ENCODE assay signal across 9 mouse cellular contexts in the genomic region with DNA sequence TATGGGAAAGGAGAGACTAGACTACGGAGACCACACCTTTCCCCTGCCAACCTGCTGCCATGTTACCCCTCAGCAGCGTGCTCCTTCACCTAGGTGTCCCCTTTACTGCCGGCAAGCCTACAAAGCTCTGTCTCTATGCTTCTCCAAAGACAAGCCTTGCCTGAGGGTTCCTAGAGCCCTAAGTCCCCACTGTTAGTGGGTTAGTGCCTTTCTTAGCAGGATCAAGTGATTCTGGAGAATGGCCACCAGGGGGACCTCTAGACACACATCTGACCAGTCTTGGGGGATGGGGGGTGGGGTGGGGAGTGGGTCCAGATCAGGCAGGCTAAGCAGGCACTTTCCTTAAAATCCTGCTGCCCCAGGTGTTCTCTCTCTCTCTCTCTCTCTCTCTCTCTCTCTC. TPM values are rescaled to one million over a fixed set of nuclear protein-coding genes. Genes with fewer than 3 reads are reported as not detected.
DNase-seq lines count a peak whose midpoint lies in the region; ATAC-seq and TF ChIP-seq lines count a peak whose summit lies in the region.
"Had no signal": no experiment of that assay in that cellular context is flagged by ENCODE, and none has a peak within 500 bp of the region (broad histone marks: within the 10 kb centered on the region; RNA-seq: fewer than 3 reads in every experiment).

No protein-coding gene starts in this region.

- H3K36me3 ChIP-seq in forebrain, embryonic 10.5 days (replicated peaks): no peaks in the 10 kb centered on the region
- no peaks in the 10 kb centered on the region for H3K36me3 ChIP-seq in midbrain, postnatal 0 days (ENCODE audit: insufficient read depth, low read length)
- H3K36me3 ChIP-seq: limb, embryonic 13.5 days had no signal

- ATAC-seq in midbrain, postnatal 0 days (ENCODE audit: low FRiP score): peak; percentile 57; the same call in 1 of the 2 replicates

- no peaks in the 10 kb centered on the region for H3K9me3 ChIP-seq in forebrain, embryonic 10.5 days
- H3K9me3 ChIP-seq in midbrain, postnatal 0 days (ENCODE audit: low read length): no peaks in the 10 kb centered on the region
- H3K9me3 ChIP-seq: limb, embryonic 13.5 days had no signal

- H3K9ac ChIP-seq in midbrain, postnatal 0 days (replicated peaks; ENCODE audit: low read length, poor library complexity, severe bottlenecking): no peak overlapping the region
- H3K9ac ChIP-seq: limb, embryonic 13.5 days had no signal

- H3K4me1 ChIP-seq in forebrain, embryonic 10.5 days: peaks cover 21% of the 10 kb centered on the region
- no peaks in the 10 kb centered on the region for H3K4me1 ChIP-seq in midbrain, postnatal 0 days (ENCODE audit: insufficient read depth, low read length)
- H3K4me1 ChIP-seq: limb, embryonic 13.5 days had no signal

- H3K4me3 ChIP-seq in gastrocnemius, adult 2 months: no peak overlapping the region
- no peak overlapping the region for H3K4me3 ChIP-seq in forebrain, embryonic 10.5 days
- no peak overlapping the region for H3K4me3 ChIP-seq in midbrain, postnatal 0 days (ENCODE audit: low read depth, low read length)
- H3K4me3 ChIP-seq: limb, embryonic 13.5 days had no signal

- WGBS in forebrain, embryonic 10.5 days: 20% methylated on average over 3 of the region's 3 CpGs
- 14% methylated on average over 3 of the region's 3 CpGs for WGBS in midbrain, postnatal 0 days

- intact Hi-C loops in gastrocnemius, adult 2 months (cut with DNase I): loop anchor here (1.0 to 5.0 kb wide), 2 partner anchors 61 to 130 kb away; no protein-coding TSS in a partner anchor
- intact Hi-C loops in gastrocnemius, postnatal 14 days (cut with DNase I; ENCODE audit: low total_unique reads): loop anchor here (5.0 kb wide), 1 partner anchor 60 kb away; no protein-coding TSS in a partner anchor

- H3K27ac ChIP-seq in gastrocnemius, adult 2 months: no peak overlapping the region
- no peak overlapping the region for H3K27ac ChIP-seq in forebrain, embryonic 10.5 days
- H3K27ac ChIP-seq in midbrain, postnatal 0 days (ENCODE audit: low read depth, low read length): no peak overlapping the region
- H3K27ac ChIP-seq: limb, embryonic 13.5 days had no signal

- DNase-seq in gastrocnemius, adult 2 months: no peak
- DNase-seq in gastrocnemius, postnatal 14 days: no peak
- DNase-seq in 3T3-L1 (ENCODE audit: low read depth, low spot score): peak; percentile 72
- peak; percentile 49 for DNase-seq in adrenal gland, adult 2 months
- peak; percentile 64 for DNase-seq in forebrain, embryonic 10.5 days (ENCODE audit: extremely low spot score, low spot score)
- DNase-seq in kidney, postnatal 25 days: peak; percentile 50 to 57
- peak; percentile 86 for DNase-seq in midbrain, postnatal 0 days (ENCODE audit: low spot score)
- DNase-seq in gastrocnemius, postnatal 25 days: no peak

- H3K27me3 ChIP-seq in forebrain, embryonic 10.5 days (ENCODE audit: poor library complexity, severe bottlenecking): peaks cover 46% of the 10 kb centered on the region
- H3K27me3 ChIP-seq in midbrain, postnatal 0 days (ENCODE audit: insufficient read depth, low read length): no peaks in the 10 kb centered on the region

- no peak overlapping the region for H3K4me2 ChIP-seq in midbrain, postnatal 0 days (ENCODE audit: low read depth, low read length, poor library complexity, severe bottlenecking)
- H3K4me2 ChIP-seq: limb, embryonic 13.5 days had no signal

- TF ChIP-seq CTCF in gastrocnemius, adult 2 months (IDR thresholded peaks at IDR 0.05): peak; percentile 63
- peak; percentile 77 for TF ChIP-seq CTCF in midbrain, postnatal 0 days (IDR thresholded peaks at IDR 0.05)

RNA-seq across cellular contexts. Expression of a gene that starts 1.2 kb away (rescaled TPM):
- total RNA-seq in gastrocnemius, adult 2 months (2021): not detected
- total RNA-seq in gastrocnemius, postnatal 14 days (2021): not detected
- under 1 TPM in 1 of 2 experiments, not detected in 1; 0.24 TPM for total RNA-seq in adrenal gland, adult 2 months (2021)
- polyA plus RNA-seq in adrenal gland, adult 2 months (2012; rRNA removed): 0.10 and 0.40 TPM in 2 replicates
- not detected in 2 replicates for polyA plus RNA-seq in forebrain, embryonic 10.5 days (2016; fragmentation: Nextera tagmentation; extraction: Ambion mirVana)
- 0.42 and 1.6 TPM in 2 replicates for total RNA-seq in midbrain, postnatal 0 days (2014; rRNA removed)
- polyA plus RNA-seq in midbrain, postnatal 0 days (2015; fragmentation: Nextera tagmentation; extraction: Ambion mirVana): 0.22 and 0.23 TPM in 2 replicates
- total RNA-seq in gastrocnemius, postnatal 25 days (2021): not detected

RNA-seq across cellular contexts. Expression of a gene that starts 6.6 kb away (rescaled TPM):
- total RNA-seq in gastrocnemius, adult 2 months (2021): 10 to 100 TPM; 15.1 to 15.3 TPM
- 10 to 100 TPM in 1 of 2 experiments, 1 to 10 TPM in 1; 9.2 to 11.6 TPM for total RNA-seq in gastrocnemius, postnatal 14 days (2021)
- total RNA-seq in adrenal gland, adult 2 months (2021): 10 to 100 TPM; 32.1 to 42.7 TPM
- polyA plus RNA-seq in adrenal gland, adult 2 months (2012; rRNA removed): 86.8 and 118 TPM in 2 replicates
- polyA plus RNA-seq in forebrain, embryonic 10.5 days (2016; fragmentation: Nextera tagmentation; extraction: Ambion mirVana): 8.8 and 9.0 TPM in 2 replicates
- total RNA-seq in midbrain, postnatal 0 days (2014; rRNA removed): 79.8 and 84.3 TPM in 2 replicates
- 13.5 and 14.5 TPM in 2 replicates for polyA plus RNA-seq in midbrain, postnatal 0 days (2015; fragmentation: Nextera tagmentation; extraction: Ambion mirVana)
- 10 to 100 TPM; 12.5 to 16.2 TPM for total RNA-seq in gastrocnemius, postnatal 25 days (2021)

RNA-seq across cellular contexts. Expression of a gene that starts 22.7 kb away (rescaled TPM):
- 10 to 100 TPM; 14.9 to 16.9 TPM for total RNA-seq in gastrocnemius, adult 2 months (2021)
- 10 to 100 TPM; 24.0 to 28.1 TPM for total RNA-seq in gastrocnemius, postnatal 14 days (2021)
- 100 to 1,000 TPM; 128 to 145 TPM for total RNA-seq in adrenal gland, adult 2 months (2021)
- polyA plus RNA-seq in adrenal gland, adult 2 months (2012; rRNA removed): 685 and 775 TPM in 2 replicates
- polyA plus RNA-seq in forebrain, embryonic 10.5 days (2016; fragmentation: Nextera tagmentation; extraction: Ambion mirVana): 53.4 and 62.2 TPM in 2 replicates
- total RNA-seq in midbrain, postnatal 0 days (2014; rRNA removed): 199 and 234 TPM in 2 replicates
- 470 and 481 TPM in 2 replicates for polyA plus RNA-seq in midbrain, postnatal 0 days (2015; fragmentation: Nextera tagmentation; extraction: Ambion mirVana)
- 10 to 100 TPM; 15.0 to 25.1 TPM for total RNA-seq in gastrocnemius, postnatal 25 days (2021)

RNA-seq across cellular contexts. Expression of a gene that starts 26.2 kb away (rescaled TPM):
- total RNA-seq in gastrocnemius, adult 2 months (2021): 1 to 10 TPM; 6.5 to 8.8 TPM
- 10 to 100 TPM; 19.0 to 25.2 TPM for total RNA-seq in gastrocnemius, postnatal 14 days (2021)
- total RNA-seq in adrenal gland, adult 2 months (2021): 1 to 10 TPM; 3.7 to 7.2 TPM
- polyA plus RNA-seq in adrenal gland, adult 2 months (2012; rRNA removed): 21.1 and 24.7 TPM in 2 replicates
- 0.11 TPM in 1 of 2 replicates, not detected in the other for polyA plus RNA-seq in forebrain, embryonic 10.5 days (2016; fragmentation: Nextera tagmentation; extraction: Ambion mirVana)
- 4.2 and 4.4 TPM in 2 replicates for total RNA-seq in midbrain, postnatal 0 days (2014; rRNA removed)
- polyA plus RNA-seq in midbrain, postnatal 0 days (2015; fragmentation: Nextera tagmentation; extraction: Ambion mirVana): 10.4 and 10.6 TPM in 2 replicates
- 1 to 10 TPM; 9.1 to 9.4 TPM for total RNA-seq in gastrocnemius, postnatal 25 days (2021)

RNA-seq across cellular contexts. Expression of a gene that starts 34.7 kb away (rescaled TPM):
- 1 to 10 TPM in 1 of 2 experiments, under 1 TPM in 1; 0.31 to 1.1 TPM for total RNA-seq in gastrocnemius, adult 2 months (2021)
- total RNA-seq in gastrocnemius, postnatal 14 days (2021): not detected
- total RNA-seq in adrenal gland, adult 2 months (2021): under 1 TPM in 1 of 2 experiments, not detected in 1; 0.66 TPM
- 1.6 and 3.4 TPM in 2 replicates for polyA plus RNA-seq in adrenal gland, adult 2 months (2012; rRNA removed)
- polyA plus RNA-seq in forebrain, embryonic 10.5 days (2016; fragmentation: Nextera tagmentation; extraction: Ambion mirVana): 0.57 TPM in 2 replicates
- total RNA-seq in midbrain, postnatal 0 days (2014; rRNA removed): 0.61 and 0.66 TPM in 2 replicates
- polyA plus RNA-seq in midbrain, postnatal 0 days (2015; fragmentation: Nextera tagmentation; extraction: Ambion mirVana): 2.0 and 2.4 TPM in 2 replicates
- under 1 TPM; 0.35 to 0.64 TPM for total RNA-seq in gastrocnemius, postnatal 25 days (2021)

Comparison
In these comparisons a context has a peak if more than half of its experiments do, and no peak if none do; other contexts are left out.
1. DNase-seq: peak in 3T3-L1 (single experiment), adrenal gland, adult 2 months (single experiment), forebrain, embryonic 10.5 days (single experiment), kidney, postnatal 25 days (2 of 2) and midbrain, postnatal 0 days (single experiment); none in gastrocnemius, adult 2 months (single experiment), gastrocnemius, postnatal 14 days (single experiment) and gastrocnemius, postnatal 25 days (single experiment).